Mouse (Mus musculus) MEL (cell line): ENCODE measurements around the gene Myo3b.

Experiments
- CHD1 ChIP-seq: IDR thresholded peaks from 2 replicates; pipeline ENCODE4 v1.6.1; 2012; ENCODE audit warnings: low read depth, mild to moderate bottlenecking, inconsistent platforms, low read length, improper control_type of control experiment
- CTCF ChIP-seq, 3 experiments: IDR thresholded peaks in 2 of 3; conservative IDR thresholded peaks in 1 of 3; 2 replicates each; pipeline ENCODE4 v1.5.1; 2011 to 2012; ENCODE audit warnings: low read length in 3 of 3, low read depth in 2 of 3, mild to moderate bottlenecking in 2 of 3, improper control_type of control experiment in 1 of 3, inconsistent platforms in 1 of 3, mixed read lengths in 1 of 3, moderate library complexity in 1 of 3; ENCODE audit not compliant: control insufficient read depth in 1 of 3, insufficient read depth in 1 of 3, poor library complexity in 1 of 3, severe bottlenecking in 1 of 3
- GABPA ChIP-seq: IDR thresholded peaks from 2 replicates; pipeline ENCODE4 v1.6.1; 2012; ENCODE audit warnings: low read depth, mild to moderate bottlenecking, inconsistent platforms, low read length, improper control_type of control experiment, moderate library complexity
- GATA1 ChIP-seq: IDR thresholded peaks from 2 replicates; pipeline ENCODE4 v1.6.1; 2011; ENCODE audit warnings: low read depth, low read length, improper control_type of control experiment
- HCFC1 ChIP-seq: IDR thresholded peaks from 2 replicates; pipeline ENCODE4 v1.6.1; 2012; ENCODE audit warnings: low read depth, mild to moderate bottlenecking, inconsistent platforms, low read length, improper control_type of control experiment, moderate library complexity
- KAT2A ChIP-seq: conservative IDR thresholded peaks from 2 replicates; pipeline ENCODE4 v1.6.1; 2012; ENCODE audit warnings: low read depth, low read length, improper control_type of control experiment, inconsistent platforms
- MAX ChIP-seq: IDR thresholded peaks from 2 replicates; pipeline ENCODE4 v1.6.1; 2011; ENCODE audit warnings: low read length, improper control_type of control experiment
- NELFE ChIP-seq: IDR thresholded peaks from 2 replicates; pipeline ENCODE4 v1.6.1; 2011; ENCODE audit warnings: low read depth, low read length, improper control_type of control experiment
- POLR2A ChIP-seq, 2 experiments: IDR thresholded peaks; 2 replicates each; pipeline ENCODE4 v1.6.1; 2011 to 2012; ENCODE audit warnings: low read length in 2 of 2, mild to moderate bottlenecking in 2 of 2, control low read depth in 1 of 2, improper control_type of control experiment in 1 of 2, low read depth in 1 of 2, moderate library complexity in 1 of 2; ENCODE audit not compliant: control insufficient read depth in 1 of 2, insufficient read depth in 1 of 2, poor library complexity in 1 of 2
- POLR2AphosphoS2 ChIP-seq: IDR thresholded peaks from 2 replicates; pipeline ENCODE4 v1.6.1; 2011; ENCODE audit warnings: low read length, improper control_type of control experiment
- POLR2AphosphoS5 ChIP-seq: IDR thresholded peaks from 2 replicates; pipeline ENCODE4 v1.6.1; 2012; ENCODE audit warnings: low read depth, borderline replicate concordance, mild to moderate bottlenecking, inconsistent platforms, low read length, moderate library complexity, mixed read lengths
- TCF12 ChIP-seq: IDR thresholded peaks from 2 replicates; pipeline ENCODE4 v1.6.1; 2014; ENCODE audit warnings: low read depth, mild to moderate bottlenecking, inconsistent platforms, low read length, improper control_type of control experiment, moderate library complexity
- ZC3H11A ChIP-seq: IDR thresholded peaks from 2 replicates; pipeline ENCODE4 v1.6.1; 2012; ENCODE audit warnings: low read depth, mild to moderate bottlenecking, inconsistent platforms, low read length, improper control_type of control experiment

DNA sequence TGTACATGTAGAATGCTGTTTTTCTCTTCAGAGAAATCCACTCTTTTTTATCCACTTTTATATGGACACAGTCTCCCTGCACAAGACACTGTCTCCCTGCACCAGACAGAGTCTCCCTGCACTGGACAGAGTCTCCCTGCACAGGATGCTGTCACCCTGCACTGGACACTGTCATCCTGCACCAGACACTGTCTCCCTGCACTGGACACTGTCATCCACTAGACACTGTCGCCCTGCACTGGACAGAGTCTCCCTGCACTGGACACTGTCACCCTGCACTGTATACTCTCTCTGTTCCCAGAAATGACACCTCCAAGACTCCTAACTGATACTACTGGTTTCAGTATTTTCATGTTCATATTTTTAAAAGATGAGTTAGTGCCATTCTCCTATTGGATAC, 375.5 kb downstream of the Myo3b start:
- TF ChIP-seq POLR2A (IDR thresholded peaks at IDR 0.05; ENCODE audit: control insufficient read depth in 1 of 2, insufficient read depth in 1 of 2, low read depth in 1 of 2, low read length in 2 of 2, poor library complexity in 1 of 2) (no peak), MAX (no peak), HCFC1 (no peak), GATA1 (no peak), CTCF (IDR thresholded peaks at IDR 0.05 in 2 of 3, conservative IDR thresholded peaks at IDR 0.05 in 1 of 3; ENCODE audit: control insufficient read depth in 1 of 3, insufficient read depth in 1 of 3, low read depth in 2 of 3, low read length in 3 of 3, poor library complexity in 1 of 3, severe bottlenecking in 1 of 3) (no peak), ZC3H11A (no peak), NELFE (no peak), GABPA (no peak), TCF12 (no peak), CHD1 (no peak), POLR2AphosphoS5 (no peak), POLR2AphosphoS2 (no peak), KAT2A (no peak)
